Mouse (Mus musculus): ENCODE measurements around the gene Phka2. TPM values are rescaled to one million over a fixed set of nuclear protein-coding genes. Genes with fewer than 3 reads are reported as not detected.

Gene Phka2
- 10 to 100 TPM; 24.9 to 44.0 TPM for total RNA-seq (2021)

DNA sequence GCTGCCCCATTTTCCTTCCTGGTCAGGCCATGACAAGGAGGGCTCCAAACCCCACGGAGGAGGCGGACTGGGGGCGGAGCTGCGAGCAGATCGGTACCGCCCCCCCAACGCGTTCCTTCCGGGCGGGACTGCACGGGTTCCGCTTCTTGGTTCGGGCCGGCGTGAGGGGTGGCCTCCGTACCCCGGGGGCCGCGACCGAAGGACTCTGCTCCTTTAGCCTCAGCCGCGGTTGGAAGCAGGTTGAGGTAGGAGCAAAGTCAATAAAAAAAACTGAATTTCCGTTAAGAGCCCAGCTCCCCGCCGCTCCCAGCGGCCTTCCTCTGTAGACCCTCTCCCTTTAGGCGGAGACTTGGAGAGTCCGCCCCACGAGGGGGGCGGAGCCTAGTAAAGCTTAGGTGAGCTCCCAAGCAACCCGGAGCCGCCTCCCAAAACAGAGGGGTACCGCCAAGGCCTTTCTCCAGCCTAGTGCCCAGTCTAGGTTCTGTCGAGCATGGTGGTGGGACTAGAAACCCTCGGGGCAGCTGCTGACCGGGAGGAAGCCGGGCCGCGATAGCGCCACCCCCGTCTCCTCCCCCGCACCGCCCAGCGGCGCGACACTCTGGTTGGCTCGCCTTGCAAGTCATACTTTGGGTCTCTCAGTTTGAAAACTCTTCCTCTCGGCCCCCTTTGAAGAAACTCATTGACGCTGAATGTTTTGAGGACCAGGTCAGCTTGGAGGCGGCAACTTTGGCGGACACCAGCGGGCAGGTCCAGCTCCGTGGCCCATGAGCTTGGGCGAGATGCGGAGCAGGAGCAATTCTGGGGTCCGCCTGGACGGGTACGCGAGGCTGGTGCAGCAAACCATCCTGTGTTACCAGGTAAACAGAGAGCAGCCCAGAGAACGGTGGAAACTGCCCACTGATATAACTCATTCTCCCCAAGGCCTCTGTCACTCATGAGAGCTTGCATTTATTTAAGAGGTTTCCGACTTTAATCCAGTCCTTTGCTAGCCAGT is at the start of gene Phka2:
Phka2 (plus strand) TSS at position 119 of the 994 bp plus-strand sequence.
- intact Hi-C loops (cut with DNase I) = no loop called here
- DNase-seq (ENCODE audit: low spot score in 2 of 2) = peak; percentile 81 to 83

DNA sequence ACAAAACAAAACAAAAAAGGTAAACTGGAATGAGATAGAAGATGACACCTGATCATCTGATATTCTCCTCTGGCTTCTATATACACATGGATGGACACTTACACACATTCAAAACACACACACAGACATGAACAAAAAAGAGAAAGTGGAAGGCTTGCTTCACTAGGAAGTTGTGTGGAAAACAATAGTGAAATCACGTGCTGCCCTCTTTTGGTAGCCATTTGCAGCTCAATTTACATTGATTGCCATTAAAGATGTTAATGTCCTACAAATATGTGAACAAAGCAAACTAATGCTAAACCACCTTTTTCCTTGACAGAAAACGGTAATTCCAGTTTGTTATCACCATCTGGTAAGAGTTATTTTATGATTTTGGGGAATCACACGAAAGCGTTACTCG is 46.3 kb upstream of the Phka2 start:
- intact Hi-C loops (cut with DNase I) = no loop called here

DNA sequence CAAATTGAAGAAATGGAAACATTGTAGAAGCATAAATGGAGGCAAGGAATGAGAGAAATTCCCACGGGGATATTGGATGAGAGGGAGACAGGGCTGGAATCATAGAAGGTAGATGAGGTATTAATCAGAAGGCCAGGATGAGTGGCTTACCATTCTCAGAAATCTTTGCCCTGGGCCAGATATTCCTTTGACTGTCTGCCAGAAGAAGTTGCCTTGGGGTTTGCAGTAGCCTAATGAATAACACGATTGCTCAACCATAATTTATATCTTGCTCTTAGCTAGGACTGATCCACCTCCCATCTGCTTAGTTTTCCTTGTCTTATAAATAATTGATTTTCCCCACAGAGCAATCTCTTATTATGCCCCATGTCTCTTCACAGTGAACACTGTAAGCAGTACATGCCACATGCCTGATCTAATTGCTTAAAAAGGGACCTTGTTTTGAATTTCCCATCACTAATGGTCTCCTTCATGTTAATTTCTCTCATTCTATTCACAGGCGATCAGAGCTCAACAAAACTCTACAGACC is 30.6 kb upstream of the Phka2 start:
- intact Hi-C loops (cut with DNase I) = no loop called here
- no peak for DNase-seq (ENCODE audit: low spot score in 2 of 2)

More for the DNA sequence above, 46.3 kb upstream of the Phka2 start:
- DNase-seq (ENCODE audit: low spot score in 2 of 2) = no peak

DNA sequence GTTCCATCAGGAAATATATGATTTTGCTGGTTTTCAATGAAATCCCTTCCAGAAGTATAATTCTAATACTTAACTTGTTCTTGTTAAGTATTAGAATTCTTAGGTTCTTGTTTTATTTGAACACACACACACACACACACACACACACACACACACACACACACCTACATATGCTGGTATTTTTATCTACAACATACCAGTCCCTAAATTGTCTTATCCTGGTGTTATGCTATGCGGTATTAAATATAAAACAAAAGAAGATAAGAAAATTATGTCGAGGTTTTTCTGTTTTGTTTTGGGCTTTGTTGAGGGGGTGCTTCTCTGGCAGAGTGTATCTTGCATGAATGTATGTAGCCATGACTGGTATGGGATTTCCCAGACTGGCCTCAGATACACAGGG is 12.2 kb upstream of the Phka2 start:
- intact Hi-C loops (cut with DNase I) = no loop called here

DNA sequence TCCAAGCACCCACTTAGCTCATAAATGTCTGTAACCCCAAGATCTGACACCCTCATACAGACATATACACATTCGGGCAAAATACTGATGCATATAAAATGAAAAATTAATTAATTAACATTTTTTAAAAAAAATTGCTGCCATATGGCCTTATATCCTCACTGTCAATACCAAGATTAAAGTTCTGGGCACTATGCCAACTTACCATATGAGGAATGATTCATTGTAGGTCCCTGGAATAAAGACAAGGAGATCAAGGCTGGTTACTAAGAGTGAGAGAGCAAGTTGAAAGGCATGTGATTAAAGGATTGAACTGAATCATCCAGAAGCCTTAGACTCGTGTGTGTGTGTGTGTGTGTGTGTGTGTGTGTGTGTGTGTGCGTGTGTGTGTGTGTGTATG is 7.6 kb upstream of the Phka2 start:
- DNase-seq (ENCODE audit: low spot score in 2 of 2) = no peak
- intact Hi-C loops (cut with DNase I) = no loop called here

More for the DNA sequence above, 12.2 kb upstream of the Phka2 start:
- no peak for DNase-seq (ENCODE audit: low spot score in 2 of 2)

DNA sequence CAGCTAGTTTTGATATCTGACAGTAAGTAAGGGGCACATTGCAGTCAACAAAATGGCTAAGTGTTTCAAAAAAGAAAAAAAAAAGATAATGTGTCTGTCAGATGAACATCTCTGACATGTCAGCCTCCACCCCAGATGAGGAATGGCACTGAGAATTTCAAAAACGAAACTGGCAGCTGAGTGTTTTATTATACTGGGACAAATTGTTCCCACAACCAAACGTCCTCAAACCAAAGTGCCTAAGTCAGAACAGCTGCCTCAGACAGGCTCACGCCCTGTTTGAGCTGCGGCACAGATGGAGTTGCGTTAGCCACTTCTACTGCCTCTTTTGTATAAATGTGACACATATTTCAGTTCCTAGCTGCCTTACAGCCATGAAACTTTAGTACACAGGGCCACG is 7.0 kb upstream of the Phka2 start:
- DNase-seq (ENCODE audit: low spot score in 2 of 2) = no peak
- intact Hi-C loops (cut with DNase I) = no loop called here

DNA sequence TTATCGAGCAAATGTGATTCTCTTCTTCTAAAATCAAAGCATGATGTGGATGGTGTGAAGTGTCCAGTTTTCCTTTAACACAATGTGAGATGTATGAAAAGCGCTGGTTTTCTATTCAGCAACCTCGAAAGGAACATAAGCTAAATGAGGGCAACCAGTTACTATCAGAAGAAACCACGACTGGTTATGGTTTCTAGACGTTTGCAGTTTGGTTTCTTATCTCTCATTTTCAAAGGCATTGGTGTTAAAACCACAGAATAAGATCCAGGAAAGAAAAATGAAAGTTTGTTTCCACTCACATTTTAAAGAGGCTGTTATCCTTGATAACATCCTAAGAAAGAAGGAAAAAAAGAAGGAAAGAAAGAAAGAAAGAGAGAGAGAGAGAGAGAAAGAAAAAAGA is 5.5 kb upstream of the Phka2 start:
- DNase-seq (ENCODE audit: low spot score in 2 of 2) = no peak
- intact Hi-C loops (cut with DNase I) = no loop called here

DNA sequence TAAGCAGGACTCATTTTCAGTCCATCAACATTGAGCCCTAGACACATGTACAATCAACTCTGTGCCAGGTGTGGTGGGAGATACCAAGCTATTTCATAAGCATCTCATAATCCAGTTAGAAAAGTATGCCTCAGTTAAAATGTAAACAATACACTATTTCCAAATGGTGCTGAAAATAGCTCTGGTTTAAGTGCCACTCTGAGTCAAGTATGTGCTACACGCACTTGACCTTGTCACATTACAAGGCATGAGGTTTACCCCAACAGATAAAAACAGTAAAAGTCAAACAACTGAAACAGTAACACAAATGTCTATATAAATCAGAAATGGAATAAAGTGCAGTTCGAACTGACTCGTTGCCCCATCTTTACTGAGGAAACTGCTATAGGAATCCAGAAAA is 871 bp upstream of the Phka2 start:
- intact Hi-C loops (cut with DNase I) = no loop called here
- DNase-seq (ENCODE audit: low spot score in 2 of 2) = no peak

DNA sequence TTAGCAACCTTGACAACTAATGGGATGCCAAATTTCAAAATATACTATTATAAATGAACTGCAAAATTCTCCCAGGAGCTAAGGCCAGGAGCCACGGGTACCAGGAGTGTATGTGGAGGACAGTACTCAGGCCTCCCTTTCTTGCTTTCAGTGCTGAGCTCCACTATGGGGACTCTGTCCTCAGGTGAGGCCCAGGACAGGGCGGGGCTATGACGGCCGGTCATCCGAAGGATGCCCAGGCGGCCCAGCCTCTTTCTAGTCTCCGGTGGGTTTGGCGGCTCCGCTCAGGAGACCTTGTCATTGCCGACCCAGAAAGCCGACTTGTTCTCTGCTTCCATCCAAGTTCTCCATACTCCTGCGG is 299 bp upstream of the Phka2 start:
- no peak for DNase-seq (ENCODE audit: low spot score in 2 of 2)
- intact Hi-C loops (cut with DNase I) = no loop called here

DNA sequence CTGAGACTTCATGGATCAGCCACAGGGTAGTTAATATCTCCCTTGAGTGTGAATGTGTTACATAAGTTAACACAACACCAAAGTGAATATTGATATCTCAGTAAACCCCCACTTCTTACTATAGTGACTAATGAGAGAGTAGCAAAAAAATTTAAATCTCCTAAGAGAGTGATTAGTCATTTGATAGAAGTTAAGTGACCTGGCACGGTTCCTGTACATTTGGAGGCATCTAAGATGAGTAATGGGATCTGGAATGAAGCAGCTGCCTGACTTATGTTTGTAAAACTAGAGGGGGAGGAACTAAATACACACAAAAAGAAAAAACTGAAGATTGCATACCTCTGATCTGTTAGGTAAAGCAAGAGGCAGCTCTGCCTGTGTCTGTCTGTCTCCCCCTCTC is 7.1 kb downstream of the Phka2 start:
- intact Hi-C loops (cut with DNase I) = loop anchor here (5.0 kb wide), 1 partner anchor 1738 kb away; no protein-coding TSS in a partner anchor
- DNase-seq (ENCODE audit: low spot score in 2 of 2) = no peak

DNA sequence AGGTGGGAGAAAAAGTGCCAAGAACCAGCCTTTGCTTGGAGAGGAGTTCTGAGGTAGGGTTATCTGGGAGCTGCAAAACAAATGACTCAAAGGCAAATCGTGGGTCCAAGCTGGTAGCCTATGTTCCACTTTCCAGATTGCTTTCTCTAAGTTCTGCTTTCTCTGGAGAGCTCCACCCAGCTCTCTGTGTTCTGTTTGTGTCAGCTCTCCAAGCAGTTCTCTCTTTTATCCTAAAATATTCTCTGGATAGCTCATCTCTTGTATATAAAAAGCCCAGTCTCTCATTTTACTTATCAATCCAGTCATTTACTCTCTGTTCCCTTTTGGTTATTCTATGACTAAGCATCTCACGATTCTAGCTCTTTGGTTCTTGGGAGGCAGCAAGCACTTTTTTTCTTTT is 8.2 kb downstream of the Phka2 start:
- intact Hi-C loops (cut with DNase I) = no loop called here
- no peak for DNase-seq (ENCODE audit: low spot score in 2 of 2)

DNA sequence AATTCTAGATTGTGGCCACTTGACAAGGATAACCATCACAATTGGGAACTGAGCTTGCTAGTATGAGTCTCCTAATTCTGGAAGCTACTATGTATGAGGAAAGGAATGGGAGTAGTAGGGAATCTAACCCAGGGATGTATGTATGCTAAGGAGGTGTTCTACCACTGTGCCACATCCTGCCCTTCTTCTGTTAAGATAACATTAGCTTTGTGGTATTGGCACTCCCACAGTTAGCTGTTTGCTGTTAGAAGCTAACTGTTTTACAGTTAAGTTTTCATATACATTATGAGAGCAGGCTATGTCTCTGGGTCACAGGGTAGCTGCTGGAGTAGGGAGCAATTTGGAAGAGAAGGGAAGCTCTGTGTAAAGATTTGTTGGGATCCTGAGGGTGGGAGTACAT is 14.1 kb downstream of the Phka2 start:
- DNase-seq (ENCODE audit: low spot score in 2 of 2) = no peak
- intact Hi-C loops (cut with DNase I) = no loop called here

DNA sequence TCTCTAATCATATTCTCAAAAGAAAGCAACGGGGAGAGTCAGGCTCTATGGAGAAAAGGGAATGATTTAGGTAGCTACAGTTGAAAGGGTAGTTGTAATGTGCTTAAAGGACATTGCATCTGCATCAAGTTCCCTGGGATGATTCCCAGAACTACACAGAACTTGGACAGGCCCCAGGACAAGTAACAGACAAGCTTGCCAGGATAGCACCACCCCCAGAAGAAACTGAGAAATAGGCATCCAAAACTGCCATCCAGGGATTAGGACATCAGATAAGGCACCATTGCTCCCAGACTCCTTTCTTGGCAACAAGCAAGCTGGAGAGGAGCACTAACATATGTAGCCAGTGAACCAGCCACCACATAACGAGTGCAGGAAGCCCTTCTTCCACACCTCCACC is 40.8 kb downstream of the Phka2 start:
- intact Hi-C loops (cut with DNase I) = no loop called here
- peak in 1 of 2 experiments; percentile 10 for DNase-seq (ENCODE audit: low spot score in 2 of 2)

DNA sequence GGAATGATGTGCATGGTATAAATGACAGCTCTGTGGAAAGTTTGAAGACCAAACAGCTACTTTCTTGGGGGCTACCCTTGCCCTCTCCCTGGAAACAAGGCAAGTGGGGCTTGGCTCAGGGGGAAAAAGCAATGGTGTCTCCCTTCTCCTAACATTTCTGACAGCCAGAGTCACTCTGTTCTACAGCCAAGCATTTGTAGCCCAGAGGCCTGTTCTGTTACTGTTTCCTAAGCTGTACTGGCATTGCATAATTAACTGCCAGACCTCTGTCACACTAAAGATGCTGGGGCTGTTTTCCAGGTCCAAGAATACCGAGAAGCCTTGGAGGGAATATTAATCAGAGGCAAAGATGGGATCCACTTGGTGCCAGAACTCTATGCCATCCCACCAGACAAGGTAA is 46.9 kb downstream of the Phka2 start:
- intact Hi-C loops (cut with DNase I) = no loop called here
- DNase-seq (ENCODE audit: low spot score in 2 of 2) = no peak

DNA sequence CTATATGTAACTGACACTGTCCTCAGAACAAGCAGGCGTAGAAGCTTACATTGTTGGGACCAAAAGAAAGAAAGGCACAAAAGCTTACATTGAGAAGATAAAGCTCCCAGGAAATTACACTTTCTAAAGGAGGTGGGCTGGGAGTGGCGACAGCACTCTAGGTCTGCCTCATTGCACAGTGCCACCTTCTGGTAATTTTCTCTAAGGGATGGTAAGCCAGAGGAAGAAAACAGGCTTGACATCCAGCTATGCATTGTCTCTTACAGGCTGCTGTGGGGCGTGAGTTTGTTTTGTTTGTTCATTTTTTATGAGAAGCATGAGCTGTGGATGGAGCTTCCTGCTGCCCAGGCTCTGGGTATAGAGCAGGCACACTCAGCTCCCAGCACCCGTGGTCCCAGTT is 50.1 kb downstream of the Phka2 start:
- intact Hi-C loops (cut with DNase I) = loop anchor here (5.0 to 10.0 kb wide), 2 partner anchors 100 to 377 kb away; no protein-coding TSS in a partner anchor
- DNase-seq (ENCODE audit: low spot score in 2 of 2) = no peak

DNA sequence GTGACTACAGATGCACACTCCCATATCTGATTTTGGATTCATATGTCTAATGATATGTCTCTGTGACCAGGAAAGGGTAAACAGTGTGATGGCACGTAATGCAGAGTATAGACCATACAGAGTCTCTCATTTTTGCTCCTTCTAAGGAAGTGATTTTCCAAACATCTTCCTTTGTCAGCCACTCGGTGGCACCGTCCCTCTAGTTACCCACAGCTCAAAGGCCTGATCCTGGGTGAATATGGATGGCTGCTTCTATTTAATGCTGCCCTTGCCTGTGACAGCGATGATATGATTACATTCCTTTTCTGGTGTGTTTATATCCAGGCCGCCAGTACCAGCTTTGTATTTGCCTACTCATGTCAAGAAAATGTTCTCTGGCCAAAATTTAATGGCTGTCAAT is 81.6 kb downstream of the Phka2 start:
- intact Hi-C loops (cut with DNase I) = loop anchor here (5.0 to 10.0 kb wide), 2 partner anchors 411 to 449 kb away; partner anchors contain the start of gene Cdkl5
- no peak for DNase-seq (ENCODE audit: low spot score in 2 of 2)

DNA sequence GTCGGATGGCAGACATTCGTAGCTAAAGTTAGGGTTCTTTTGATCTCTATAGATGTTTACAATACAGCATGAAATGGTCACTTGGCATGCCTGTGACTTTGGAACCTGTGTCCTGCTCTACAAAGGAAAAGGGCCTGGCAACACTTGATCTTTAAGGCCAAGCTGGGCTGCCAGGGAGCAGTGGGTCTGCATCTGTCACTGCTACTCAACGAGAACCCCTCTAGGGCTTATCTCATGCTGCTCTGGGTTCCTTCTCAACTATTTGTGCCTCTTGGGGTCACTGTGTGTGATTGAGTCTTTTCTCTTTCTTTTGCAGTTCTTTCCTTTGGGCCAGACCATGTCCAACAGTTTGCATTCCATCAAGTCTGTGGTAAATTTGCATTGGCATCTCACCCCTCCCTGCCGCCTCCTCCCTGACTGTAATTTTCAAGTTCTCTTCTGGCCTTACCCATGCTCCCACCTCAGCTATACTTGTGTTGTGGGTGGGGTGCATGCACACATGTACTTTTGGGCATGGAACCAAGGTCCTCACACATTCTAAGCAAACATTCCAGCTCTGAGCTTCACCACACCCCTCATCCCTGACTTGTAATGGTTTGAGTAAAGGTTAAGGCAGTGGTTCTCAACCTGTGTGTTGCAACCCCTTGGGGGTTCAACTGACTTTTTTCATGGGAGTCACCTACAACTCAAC is 82.3 kb downstream of the Phka2 start:
- intact Hi-C loops (cut with DNase I) = loop anchor here (5.0 to 10.0 kb wide), 2 partner anchors 411 to 448 kb away; partner anchors contain the start of gene Cdkl5
- DNase-seq (ENCODE audit: low spot score in 2 of 2) = no peak

DNA sequence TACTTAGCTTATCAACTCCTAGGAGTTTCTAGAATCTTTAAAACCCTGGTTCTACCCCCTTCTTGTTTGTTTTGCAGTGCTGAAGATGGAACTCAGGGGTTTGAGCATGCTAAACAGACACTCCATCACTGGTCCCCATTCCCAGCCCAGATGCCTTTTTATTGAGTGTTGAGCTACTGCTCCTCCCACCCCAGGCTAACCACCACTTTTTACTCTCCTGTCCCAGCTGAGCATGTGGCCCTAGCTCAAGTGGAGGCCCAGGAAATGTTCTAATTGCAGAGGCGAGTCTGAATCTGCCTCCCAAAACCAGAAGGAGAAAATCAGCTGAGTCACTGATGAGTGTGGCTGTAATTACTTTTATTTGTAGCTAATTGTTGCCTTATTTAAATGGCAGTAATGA is 83.1 kb downstream of the Phka2 start:
- no peak for DNase-seq (ENCODE audit: low spot score in 2 of 2)
- intact Hi-C loops (cut with DNase I) = loop anchor here (10.0 kb wide), 1 partner anchor 410 kb away; the partner anchor contains the start of gene Cdkl5

DNA sequence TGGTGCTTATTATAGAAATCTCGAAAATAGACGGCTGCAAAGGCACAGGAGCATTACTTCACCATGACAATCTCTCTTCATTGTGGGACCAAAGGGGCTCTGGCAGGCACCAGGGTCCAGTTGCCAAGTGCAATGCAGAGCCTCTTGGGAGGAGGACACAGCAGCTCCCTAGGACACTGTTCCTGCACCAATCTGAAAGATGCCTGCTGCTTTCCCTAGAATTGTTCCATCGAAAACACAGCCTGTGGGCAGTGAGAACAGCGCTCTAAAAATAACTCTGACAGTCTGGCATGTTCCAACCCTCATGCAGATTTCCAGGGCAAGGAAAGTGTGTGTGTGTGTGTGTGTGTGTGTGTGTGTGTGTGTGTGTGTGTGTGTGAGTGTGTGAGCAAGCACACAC is 86.6 kb downstream of the Phka2 start:
- intact Hi-C loops (cut with DNase I) = loop anchor here (10.0 kb wide), 1 partner anchor 406 kb away; the partner anchor contains the start of gene Cdkl5
- peak in 1 of 2 experiments; percentile 47 for DNase-seq (ENCODE audit: low spot score in 2 of 2)

DNA sequence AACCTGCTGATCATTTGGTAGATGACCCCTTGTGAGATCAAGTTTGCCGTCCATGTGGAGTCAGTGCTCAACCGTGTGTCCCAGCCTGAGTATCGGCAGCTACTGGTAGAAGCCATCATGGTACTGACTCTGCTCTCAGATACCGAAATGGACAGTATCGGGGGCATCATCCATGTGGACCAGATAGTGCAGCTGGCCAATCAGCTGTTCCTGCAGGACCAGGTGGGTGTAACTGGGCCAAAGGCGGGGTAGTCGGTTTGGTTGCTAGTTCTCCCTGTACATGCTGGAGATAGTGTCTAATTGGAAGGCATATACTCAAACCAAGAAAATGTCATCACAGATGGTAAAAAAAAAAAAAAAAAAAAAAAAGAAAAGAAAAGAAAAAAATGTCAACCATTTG is 88.2 kb downstream of the Phka2 start:
- DNase-seq (ENCODE audit: low spot score in 2 of 2) = no peak
- intact Hi-C loops (cut with DNase I) = no loop called here
